Mouse (Mus musculus) ES-E14 (cell line): ENCODE results near the gene Cntf.

Experiments
- CHD2 ChIP-seq: IDR thresholded peaks from 2 replicates; pipeline ENCODE4 v1.6.1; 2014; ENCODE audit warnings: mild to moderate bottlenecking, low read depth, low read length, inconsistent platforms
- HCFC1 ChIP-seq: IDR thresholded peaks from 2 replicates; pipeline ENCODE4 v1.6.1; 2012; ENCODE audit warnings: low read length, inconsistent platforms, borderline replicate concordance; ENCODE audit not compliant: insufficient read depth
- ZNF384 ChIP-seq: IDR thresholded peaks from 2 replicates; pipeline ENCODE4 v1.6.1; 2012; ENCODE audit warnings: low read depth, low read length, inconsistent platforms

DNA sequence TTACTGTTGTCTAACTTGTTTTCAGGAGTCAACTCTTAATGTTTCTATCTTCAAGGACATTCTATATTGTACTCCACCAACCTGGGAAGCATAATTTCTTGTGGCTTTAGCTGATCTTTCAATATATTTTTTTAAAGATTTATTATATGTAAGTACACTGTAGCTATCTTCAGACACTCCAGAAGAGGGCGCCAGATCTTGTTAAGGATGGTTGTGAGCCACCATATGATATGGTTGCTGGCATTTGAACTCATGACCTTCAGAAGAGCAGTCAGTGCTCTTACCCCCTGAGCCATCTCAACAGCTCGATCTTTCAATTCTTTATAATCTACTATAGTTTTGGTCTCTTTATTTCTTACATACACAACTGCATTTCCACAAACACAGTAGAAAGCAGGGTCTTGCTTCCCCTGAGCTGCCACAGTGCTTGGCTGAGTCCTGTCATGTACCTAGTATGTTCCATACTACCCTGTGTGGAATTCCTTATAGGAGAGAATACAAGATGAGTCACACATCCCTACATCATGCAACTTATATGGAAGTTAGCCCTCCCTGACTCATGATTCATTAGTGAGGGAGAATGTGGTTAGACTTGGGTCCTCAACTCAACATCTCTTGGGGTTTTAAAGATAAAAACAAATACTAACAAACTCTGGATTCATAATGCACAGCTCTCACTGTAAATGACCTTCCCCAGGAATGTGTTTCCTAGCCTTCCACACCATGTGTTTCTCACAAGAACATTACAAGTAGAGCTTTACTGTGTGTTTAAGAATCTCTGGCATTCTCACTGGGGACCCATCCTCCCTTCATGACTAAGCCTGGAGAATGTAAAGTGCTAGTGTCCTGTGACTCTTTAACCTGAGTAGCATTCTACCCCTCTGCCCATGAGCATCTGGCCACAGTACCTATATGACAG is 3.0 kb downstream of the Cntf start:
- TF ChIP-seq CHD2 (no peak), HCFC1 (no peak), ZNF384 (no peak)
